Mouse (Mus musculus) G1E (cell line): Measurements from ENCODE around the gene Cep70. TPM values are rescaled to one million over a fixed set of nuclear protein-coding genes. Genes with fewer than 3 reads are reported as not detected.
A peak's percentile ranks its signal among the peaks of the same experiment; 100 is the strongest.

Experiments used
- ATAC-seq: 2 replicates; pipeline ENCODE4 v1.8.0; 2016; ENCODE audit warnings: mild to moderate bottlenecking; ENCODE audit not compliant: insufficient number of reproducible peaks, poor library complexity, low FRiP score, severe bottlenecking; ENCODE audit errors: extremely low read depth
- DNase-seq: peaks from one replicate; pipeline ENCODE4 v3.0.0; 2012; ENCODE audit warnings: low spot score
- H3K27me3 ChIP-seq: 2 replicates; pipeline ENCODE4 v1.6.1; 2012; ENCODE audit warnings: mild to moderate bottlenecking, low read length, inconsistent platforms; ENCODE audit not compliant: insufficient read depth
- H3K36me3 ChIP-seq: replicated peaks from 2 replicates; pipeline ENCODE3; 2012; ENCODE audit warnings: mild to moderate bottlenecking, inconsistent platforms
- H3K4me1 ChIP-seq: 2 replicates; pipeline ENCODE4 v1.6.1; 2012; ENCODE audit warnings: low read depth, low read length, inconsistent platforms, mixed read lengths; ENCODE audit not compliant: insufficient read depth
- H3K4me3 ChIP-seq: 2 replicates; pipeline ENCODE4 v1.5.1; 2012; ENCODE audit warnings: low read depth, mild to moderate bottlenecking, inconsistent platforms, low read length, moderate library complexity, mixed read lengths
- H3K9me3 ChIP-seq: replicated peaks from 2 replicates; pipeline ENCODE4 v1.6.1; 2012; ENCODE audit warnings: inconsistent platforms
- CTCF ChIP-seq: IDR thresholded peaks from 2 replicates; pipeline ENCODE4 v1.5.1; 2012; ENCODE audit warnings: low read depth, low read length, inconsistent platforms, mixed read lengths
- GATA1 ChIP-seq: IDR thresholded peaks from 2 replicates; pipeline ENCODE4 v1.6.1; 2012; ENCODE audit warnings: borderline replicate concordance, low read length, inconsistent platforms, mixed read lengths
- GATA2 ChIP-seq: IDR thresholded peaks from 2 replicates; pipeline ENCODE4 v1.6.1; 2012; ENCODE audit warnings: low read depth, low read length, inconsistent platforms, borderline replicate concordance
- POLR2AphosphoS5 ChIP-seq: IDR thresholded peaks from 2 replicates; pipeline ENCODE4 v1.6.1; 2012; ENCODE audit warnings: low read depth, low read length, inconsistent platforms; ENCODE audit not compliant: insufficient replicate concordance
- TAL1 ChIP-seq: conservative IDR thresholded peaks from 2 replicates; pipeline ENCODE4 v1.6.1; 2012; ENCODE audit warnings: low read depth, low read length, inconsistent platforms, mixed read lengths
- polyA plus RNA-seq: library from polyadenylated mRNA; stranded (reverse); fragments of >175 nt; gene quantifications from 2 replicates; pipeline ENCODE4 v1.2.3, GENCODE M21; 2012
- total RNA-seq, 2 experiments: library from RNA; stranded (forward) in 1 of 2; stranded (reverse) in 1 of 2; fragments of 200-1000 nt in 1 of 2; fragments of >200 nt in 1 of 2; fragmentation: Nextera tagmentation in 1 of 2; gene quantifications; 2 replicates each; pipeline ENCODE4 v1.2.3; 2014 to 2017

The Cep70 gene
- total and polyA plus RNA-seq, 3 experiments: 4.2 to 147 (median 45.5) TPM

- DNase-seq (no peak), ATAC-seq (peak; percentile 41; the same call in 1 of the 2 replicates)
- Histone ChIP-seq H3K4me1 (peaks cover 54% of the 10 kb centered on the region), H3K4me3 (no peak overlapping the region), H3K9me3 (no peaks in the 10 kb centered on the region), H3K27me3 (peaks cover 26% of the 10 kb centered on the region), H3K36me3 (no peaks in the 10 kb centered on the region)
- TF ChIP-seq POLR2AphosphoS5: no peak
- no peak for TF ChIP-seq GATA1
- no peak for TF ChIP-seq GATA2
- no peak for TF ChIP-seq CTCF
- 0 out of 2 replicates have a peak, but pooled peaks have one; percentile 11 for TF ChIP-seq TAL1
Measured at GRCm38 (mm10) chr9:99341600-99341999, 98.4 kb downstream of the Cep70 start.

DNA sequence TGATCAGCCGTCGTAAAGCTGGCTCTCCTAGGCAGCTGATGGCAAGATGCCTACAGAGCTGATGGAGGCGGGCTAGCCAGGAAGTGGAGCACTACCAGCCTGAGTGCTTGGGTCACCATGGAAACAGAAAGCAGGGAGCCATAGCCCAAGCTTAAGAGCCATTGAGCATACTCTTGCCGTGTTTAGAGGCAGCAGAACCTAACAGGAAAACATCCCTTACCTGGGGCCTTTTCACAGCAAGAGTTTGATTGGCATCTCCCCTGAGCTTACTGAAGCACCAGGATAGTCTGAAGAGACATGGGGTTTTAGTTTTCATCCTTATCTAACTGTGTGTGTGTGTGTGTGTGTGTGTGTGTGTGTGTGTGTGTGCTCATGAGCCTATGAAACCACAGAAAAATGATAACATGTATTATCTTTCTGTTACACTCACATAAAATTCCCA, 102.2 kb downstream of the Cep70 start:
- Histone ChIP-seq H3K9me3 (no peaks in the 10 kb centered on the region), H3K36me3 (no peaks in the 10 kb centered on the region), H3K4me1 (peaks cover 42% of the 10 kb centered on the region), H3K27me3 (peaks cover 32% of the 10 kb centered on the region), H3K4me3 (no peak overlapping the region)
- DNase-seq (no peak), ATAC-seq (no peak)
- TF ChIP-seq GATA2 (no peak), TAL1 (no peak), GATA1 (no peak), CTCF (no peak), POLR2AphosphoS5 (no peak)

Other genes with a start within 250 kb of the Cep70 start
- gene Gm1123, start 207.7 kb upstream of the Cep70 start, total RNA-seq (2014; fragmentation: Nextera tagmentation): not detected in 2 replicates
- gene Gm1123, start 207.7 kb upstream of the Cep70 start, total RNA-seq (2017): 0.05 TPM in 1 of 2 replicates, not detected in the other
- not detected in 2 replicates for gene Gm1123, start 207.7 kb upstream of the Cep70 start, polyA plus RNA-seq
- 15.6 and 16.8 TPM in 2 replicates for gene Pik3cb, start 102.7 kb upstream of the Cep70 start, total RNA-seq (2014; fragmentation: Nextera tagmentation)
- gene Pik3cb, start 102.7 kb upstream of the Cep70 start, total RNA-seq (2017): 4.0 and 4.1 TPM in 2 replicates
- 0.78 and 0.98 TPM in 2 replicates for gene Pik3cb, start 102.7 kb upstream of the Cep70 start, polyA plus RNA-seq
- gene Faiml, start 6.1 kb upstream of the Cep70 start, total RNA-seq (2014; fragmentation: Nextera tagmentation): not detected in 2 replicates
- gene Faiml, start 6.1 kb upstream of the Cep70 start, total RNA-seq (2017): 0.35 TPM in 1 of 2 replicates, not detected in the other
- not detected in 2 replicates for gene Faiml, start 6.1 kb upstream of the Cep70 start, polyA plus RNA-seq
- gene Esyt3, start 115.2 kb downstream of the Cep70 start, total RNA-seq (2014; fragmentation: Nextera tagmentation): not detected in 2 replicates
- under 0.01 and 0.49 TPM in 2 replicates for gene Esyt3, start 115.2 kb downstream of the Cep70 start, total RNA-seq (2017)
- gene Esyt3, start 115.2 kb downstream of the Cep70 start, polyA plus RNA-seq: not detected in 2 replicates
- gene Mras, start 194.0 kb downstream of the Cep70 start, total RNA-seq (2014; fragmentation: Nextera tagmentation): not detected in 2 replicates
- gene Mras, start 194.0 kb downstream of the Cep70 start, total RNA-seq (2017): 2.1 TPM in 2 replicates
- gene Mras, start 194.0 kb downstream of the Cep70 start, polyA plus RNA-seq: 0.04 and 0.12 TPM in 2 replicates
- not detected in 2 replicates for gene Nme9, start 208.1 kb downstream of the Cep70 start, total RNA-seq (2014; fragmentation: Nextera tagmentation)
- gene Nme9, start 208.1 kb downstream of the Cep70 start, total RNA-seq (2017): not detected in 2 replicates
- not detected in 2 replicates for gene Nme9, start 208.1 kb downstream of the Cep70 start, polyA plus RNA-seq